Mouse (Mus musculus) small intestine, adult 2 months (tissue): ENCODE data around the gene Grasp. TPM values are rescaled to one million over a fixed set of nuclear protein-coding genes. Genes with fewer than 3 reads are reported as not detected.

Source experiments
- H3K27ac ChIP-seq: fragments of 200-500 bp; 2 replicates; pipeline ENCODE4 v1.5.1; 2012; ENCODE audit warnings: low read depth, low read length, control low read depth, inconsistent platforms; ENCODE audit not compliant: insufficient read depth
- H3K27me3 ChIP-seq: fragments of 200-500 bp; 2 replicates; pipeline ENCODE4 v1.6.1; 2012; ENCODE audit warnings: mild to moderate bottlenecking, moderate library complexity, low read length, inconsistent platforms; ENCODE audit not compliant: control insufficient read depth, insufficient read depth
- H3K36me3 ChIP-seq: fragments of 200-500 bp; 2 replicates; pipeline ENCODE4 v1.6.1; 2012; ENCODE audit warnings: mild to moderate bottlenecking, low read length, control low read depth, inconsistent platforms; ENCODE audit not compliant: control insufficient read depth, insufficient read depth
- H3K4me1 ChIP-seq: fragments of 200-500 bp; 2 replicates; pipeline ENCODE4 v1.6.1; 2012; ENCODE audit warnings: low read length, inconsistent platforms, mixed read lengths; ENCODE audit not compliant: control insufficient read depth, insufficient read depth, insufficient read length
- H3K4me3 ChIP-seq: fragments of 200-500 bp; 2 replicates; pipeline ENCODE4 v1.5.1; 2012; ENCODE audit warnings: low read depth, mild to moderate bottlenecking, control low read depth, inconsistent platforms, low read length, moderate library complexity
- CTCF ChIP-seq: fragments of 200-500 bp; IDR thresholded peaks from 2 replicates; pipeline ENCODE4 v1.5.1; 2012; ENCODE audit warnings: low read depth, mild to moderate bottlenecking, control low read depth, inconsistent platforms, low read length, moderate library complexity, mixed read lengths; ENCODE audit not compliant: insufficient replicate concordance, insufficient read length; ENCODE audit errors: extremely low read depth
- POLR2A ChIP-seq: fragments of 200-500 bp; IDR thresholded peaks from 2 replicates; pipeline ENCODE4 v1.6.1; 2012; ENCODE audit warnings: low read depth, mild to moderate bottlenecking, control low read depth, inconsistent platforms, low read length, moderate library complexity
- WGBS: fragments of 180-500 bp; shearing (Covaris S2); methylation state at CpG from one replicate; pipeline ENCODE4 v1.1.7; 2018; 5-methylcytosine and 5-hydroxymethylcytosine counted together
- polyA plus RNA-seq: library from polyadenylated mRNA; depleted of rRNA; stranded (reverse); fragments of >200 nt; gene quantifications from 2 replicates; pipeline ENCODE4 v1.2.3, GENCODE M21; 2012

Grasp gene
- polyA plus RNA-seq, 1 experiment = 7.3 TPM

GRCm38 (mm10) chr15:101248029-101248710 lies 24.2 kb downstream of the Grasp start:
- Histone ChIP-seq H3K4me3 (no peak overlapping the region), H3K27ac (no peak overlapping the region), H3K36me3 (no peaks in the 10 kb centered on the region), H3K4me1 (peaks cover 4% of the 10 kb centered on the region; the same call in 1 of the 2 replicates), H3K27me3 (no peaks in the 10 kb centered on the region)
- TF ChIP-seq POLR2A = no peak
- 72% methylated on average over 5 of the region's 5 CpGs for WGBS

- Histone ChIP-seq H3K36me3 (no peaks in the 10 kb centered on the region), H3K4me3 (no peak overlapping the region), H3K4me1 (peaks cover 10% of the 10 kb centered on the region), H3K27ac (no peak overlapping the region), H3K27me3 (peaks cover 9% of the 10 kb centered on the region)
- TF ChIP-seq CTCF (no peak), POLR2A (no peak)
- 77% methylated on average over 9 of the region's 9 CpGs for WGBS
Observed at GRCm38 (mm10) chr15:101250220-101250800, 26.3 kb downstream of the Grasp start.

GRCm38 (mm10) chr15:101251930-101252329 lies 27.9 kb downstream of the Grasp start:
- no peaks in the 10 kb centered on the region for H3K36me3 ChIP-seq
- no peak overlapping the region for H3K4me3 ChIP-seq
- WGBS = 88% methylated on average over 5 of the region's 5 CpGs
- peaks cover 9% of the 10 kb centered on the region for H3K27me3 ChIP-seq
- no peak overlapping the region for H3K27ac ChIP-seq
- no peak for TF ChIP-seq CTCF
- no peak for TF ChIP-seq POLR2A
- peaks cover 9% of the 10 kb centered on the region for H3K4me1 ChIP-seq

GRCm38 (mm10) chr15:101252614-101253013 lies 28.6 kb downstream of the Grasp start:
- no peak for TF ChIP-seq POLR2A
- no peak for TF ChIP-seq CTCF
- Histone ChIP-seq H3K36me3 (no peaks in the 10 kb centered on the region), H3K4me1 (peaks cover 6% of the 10 kb centered on the region), H3K4me3 (no peak overlapping the region), H3K27me3 (peaks cover 9% of the 10 kb centered on the region), H3K27ac (no peak overlapping the region)
- 75% methylated on average over 6 of the region's 6 CpGs for WGBS

GRCm38 (mm10) chr15:101253563-101253885 lies 29.5 kb downstream of the Grasp start:
- 19% methylated on average over 3 of the region's 3 CpGs for WGBS
- 0 out of 2 replicates have a peak overlapping the region, but pooled peaks have one; percentile 31 for H3K27ac ChIP-seq
- TF ChIP-seq CTCF (no peak), POLR2A (no peak)

GRCm38 (mm10) chr15:101253886-101254795 lies 30.2 kb downstream of the Grasp start, which contains the start of gene Nr4a1:
Gene Nr4a1 (plus strand): TSS chr15:101254269.
- Histone ChIP-seq H3K36me3 (no peaks in the 10 kb centered on the region), H3K27ac (0 out of 2 replicates have a peak within 1 kb of the TSS, but pooled peaks have one; percentile 31), H3K27me3 (peaks cover 9% of the 10 kb centered on the region), H3K4me3 (peak within 1 kb of the TSS; percentile 57), H3K4me1 (peaks cover 6% of the 10 kb centered on the region)
- WGBS = 3% methylated on average over 79 of the region's 82 CpGs
- TF ChIP-seq CTCF = no peak
- no peak for TF ChIP-seq POLR2A

More at GRCm38 (mm10) chr15:101253563-101253885, 29.5 kb downstream of the Grasp start:
- Histone ChIP-seq H3K4me3 (peak overlapping the region; percentile 57), H3K36me3 (no peaks in the 10 kb centered on the region), H3K27me3 (peaks cover 9% of the 10 kb centered on the region), H3K4me1 (peaks cover 6% of the 10 kb centered on the region)

- H3K36me3 ChIP-seq = no peaks in the 10 kb centered on the region
- 74% methylated on average over 7 of the region's 7 CpGs for WGBS
- H3K4me3 ChIP-seq = no peak overlapping the region
- peaks cover 6% of the 10 kb centered on the region for H3K4me1 ChIP-seq
- H3K27ac ChIP-seq = no peak overlapping the region
- peaks cover 9% of the 10 kb centered on the region for H3K27me3 ChIP-seq
- TF ChIP-seq POLR2A = no peak
- TF ChIP-seq CTCF = no peak
Observed at GRCm38 (mm10) chr15:101255842-101256462, 32.0 kb downstream of the Grasp start.
